25 mouse cellular contexts compared by ENCODE assay signal in the genomic region with DNA sequence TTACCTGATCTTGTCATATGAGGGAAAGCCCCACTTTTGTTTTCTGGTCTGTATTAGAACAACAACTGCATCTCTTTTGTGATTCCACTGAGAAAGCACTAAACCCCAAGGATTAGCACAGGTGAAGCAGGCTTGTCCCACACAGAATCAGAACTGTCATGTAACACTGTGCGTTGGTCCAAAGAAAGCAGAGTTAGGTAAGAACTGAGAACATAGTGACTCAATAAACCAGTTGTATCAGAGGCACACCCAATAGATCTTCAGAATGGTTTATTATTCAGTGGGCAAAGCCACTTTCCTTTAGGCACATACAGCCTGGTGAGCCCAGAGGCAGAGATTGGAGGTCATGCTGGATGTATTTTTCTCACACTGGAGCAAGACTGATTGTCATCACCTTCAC.
"Had no signal": no experiment of that assay in that cellular context is flagged by ENCODE, and none has a peak within 500 bp of the region (broad histone marks: within the 10 kb centered on the region; RNA-seq: fewer than 3 reads in every experiment).

No protein-coding gene starts in this region.

- H3K4me3 ChIP-seq: gastrocnemius, adult 2 months; heart, embryonic 10.5 days; heart, embryonic 12.5 days; hindbrain, embryonic 13.5 days; hindbrain, embryonic 15.5 days; intestine, embryonic 15.5 days; kidney, embryonic 15.5 days; limb, embryonic 13.5 days; limb, embryonic 15.5 days; liver, embryonic 12.5 days had no signal

- ATAC-seq: hindbrain, postnatal 0 days; intestine, embryonic 15.5 days; liver, embryonic 12.5 days had no signal

- H3K27me3 ChIP-seq: hindbrain, embryonic 15.5 days had no signal

- H3K27ac ChIP-seq: gastrocnemius, adult 2 months; heart, embryonic 10.5 days; hindbrain, embryonic 13.5 days; hindbrain, embryonic 15.5 days; hindbrain, postnatal 0 days; intestine, embryonic 15.5 days; kidney, embryonic 15.5 days; kidney, postnatal 0 days; limb, embryonic 13.5 days; limb, embryonic 15.5 days; liver, embryonic 12.5 days; liver, embryonic 14.5 days had no signal

- H3K36me3 ChIP-seq: heart, embryonic 10.5 days; heart, embryonic 12.5 days; hindbrain, embryonic 13.5 days; hindbrain, embryonic 15.5 days; intestine, embryonic 15.5 days; kidney, embryonic 15.5 days; limb, embryonic 13.5 days; limb, embryonic 15.5 days; liver, embryonic 12.5 days had no signal

- H3K9me3 ChIP-seq: heart, embryonic 10.5 days; heart, embryonic 12.5 days; hindbrain, embryonic 13.5 days; hindbrain, embryonic 15.5 days; intestine, embryonic 15.5 days; kidney, embryonic 15.5 days; limb, embryonic 13.5 days; limb, embryonic 15.5 days; liver, embryonic 12.5 days had no signal

- H3K4me2 ChIP-seq: heart, embryonic 12.5 days; hindbrain, embryonic 13.5 days; hindbrain, embryonic 15.5 days; intestine, embryonic 15.5 days; kidney, embryonic 15.5 days; limb, embryonic 13.5 days; limb, embryonic 15.5 days; liver, embryonic 12.5 days had no signal

- DNase-seq: gastrocnemius, adult 2 months; gastrocnemius, postnatal 10 days; gastrocnemius, postnatal 25 days; heart, adult 18-20 months; heart, postnatal 10 days; kidney, adult 11 months; kidney, adult 2 months; kidney, adult 9 months; kidney, postnatal 14 days; kidney, postnatal 36 days; layer of hippocampus, adult 9-11 months; layer of hippocampus, postnatal 36 days; left cerebral cortex, postnatal 4 days had no signal

- H3K4me1 ChIP-seq: liver, embryonic 12.5 days had no signal

- H3K9ac ChIP-seq: heart, embryonic 12.5 days; hindbrain, embryonic 13.5 days; hindbrain, embryonic 15.5 days; intestine, embryonic 15.5 days; kidney, embryonic 15.5 days; limb, embryonic 13.5 days; limb, embryonic 15.5 days; liver, embryonic 12.5 days; liver, embryonic 14.5 days had no signal
